Mouse (Mus musculus): Measurements from ENCODE around the gene Cacna2d2.

DNA sequence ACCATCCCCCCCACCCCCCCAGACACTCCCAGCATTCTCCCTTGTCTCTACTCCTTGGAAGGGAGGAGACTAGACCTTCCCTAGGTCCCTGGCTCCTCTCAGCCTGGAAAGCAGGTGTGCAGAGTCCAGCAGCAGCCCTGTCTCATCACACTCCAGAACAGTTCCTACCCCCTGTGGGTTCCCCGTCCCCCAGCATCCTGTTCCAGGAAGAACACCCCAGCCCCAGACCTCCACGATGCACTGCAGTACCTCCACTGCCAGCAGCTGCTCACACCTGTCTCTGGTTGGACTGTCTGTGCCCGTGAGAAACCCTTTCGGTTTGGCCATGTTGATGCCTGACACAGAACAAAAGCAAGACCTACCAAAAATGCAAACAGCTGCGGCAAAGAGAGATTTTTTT, 121.8 kb downstream of the Cacna2d2 start:
- TF ChIP-seq POLR2A (IDR thresholded peaks at IDR 0.05; ENCODE audit: borderline replicate concordance, extremely low read depth, low read depth, low read length) (no peak), CTCF (IDR thresholded peaks at IDR 0.05; ENCODE audit: insufficient read depth, low read length) (no peak)
